Mouse (Mus musculus): ENCODE results near the gene Dennd1b.

The Dennd1b gene

DNA sequence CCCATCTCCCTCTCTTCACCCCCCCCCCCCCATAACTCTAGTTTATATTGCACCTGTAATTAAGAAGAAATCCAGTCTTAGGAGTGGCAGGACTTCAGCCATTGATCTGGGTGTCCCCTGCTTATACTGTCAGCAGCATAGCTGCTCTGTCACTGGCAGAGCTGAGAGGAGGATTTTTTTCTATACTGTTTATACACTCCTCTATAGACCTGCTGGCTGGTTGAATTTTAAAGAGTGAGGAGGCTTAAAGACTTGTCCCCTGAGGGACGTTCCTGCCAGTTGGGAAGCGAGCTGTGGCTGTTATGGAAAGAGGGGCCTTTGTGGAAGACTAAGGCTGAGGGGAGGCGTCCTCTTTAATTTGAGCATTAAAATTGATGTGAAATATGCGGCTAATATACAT, 74.8 kb downstream of the Dennd1b start:
- no peak for TF ChIP-seq NANOG (IDR thresholded peaks at IDR 0.05; ENCODE audit: borderline replicate concordance, low read length)
- no peak for TF ChIP-seq CTCF (conservative IDR thresholded peaks at IDR 0.05; ENCODE audit: low read length)
- no peak for TF ChIP-seq POU5F1 (IDR thresholded peaks at IDR 0.05; ENCODE audit: borderline replicate concordance, low read length)
- H3K27me3 ChIP-seq (ENCODE audit: insufficient read depth, low read length), result no peaks in the 10 kb centered on the region
- peaks cover 6% of the 10 kb centered on the region for H3K4me1 ChIP-seq (replicated peaks; ENCODE audit: low read depth, low read length)
- H3K9me3 ChIP-seq (ENCODE audit: low read length), result no peaks in the 10 kb centered on the region
- H3K4me3 ChIP-seq (replicated peaks; ENCODE audit: low read length), result no peak overlapping the region
- no peaks in the 10 kb centered on the region for H3K36me3 ChIP-seq (ENCODE audit: insufficient read depth, low read length)

GRCm38 (mm10) chr1:139038620-139039019, 75.4 kb downstream of the Dennd1b start:
- Histone ChIP-seq H3K27me3 (ENCODE audit: insufficient read depth, low read length) (no peaks in the 10 kb centered on the region), H3K36me3 (ENCODE audit: insufficient read depth, low read length) (no peaks in the 10 kb centered on the region)

GRCm38 (mm10) chr1:139039529-139040230, 76.4 kb downstream of the Dennd1b start:
- Histone ChIP-seq H3K4me1 (replicated peaks; ENCODE audit: low read depth, low read length) (peaks cover 6% of the 10 kb centered on the region), H3K36me3 (ENCODE audit: insufficient read depth, low read length) (no peaks in the 10 kb centered on the region), H3K9me3 (ENCODE audit: low read length) (no peaks in the 10 kb centered on the region), H3K4me3 (replicated peaks; ENCODE audit: low read length) (no peak overlapping the region), H3K27me3 (ENCODE audit: insufficient read depth, low read length) (no peaks in the 10 kb centered on the region)
- TF ChIP-seq NANOG (IDR thresholded peaks at IDR 0.05; ENCODE audit: borderline replicate concordance, low read length) (no peak), POU5F1 (IDR thresholded peaks at IDR 0.05; ENCODE audit: borderline replicate concordance, low read length) (no peak), CTCF (conservative IDR thresholded peaks at IDR 0.05; ENCODE audit: low read length) (no peak)

More at GRCm38 (mm10) chr1:139038620-139039019, 75.4 kb downstream of the Dennd1b start:
- H3K4me1 ChIP-seq (replicated peaks; ENCODE audit: low read depth, low read length), result peaks cover 6% of the 10 kb centered on the region
- no peaks in the 10 kb centered on the region for H3K9me3 ChIP-seq (ENCODE audit: low read length)
- no peak for TF ChIP-seq POU5F1 (IDR thresholded peaks at IDR 0.05; ENCODE audit: borderline replicate concordance, low read length)
- no peak for TF ChIP-seq NANOG (IDR thresholded peaks at IDR 0.05; ENCODE audit: borderline replicate concordance, low read length)
- TF ChIP-seq CTCF (conservative IDR thresholded peaks at IDR 0.05; ENCODE audit: low read length), result no peak
- H3K4me3 ChIP-seq (replicated peaks; ENCODE audit: low read length), result no peak overlapping the region

DNA sequence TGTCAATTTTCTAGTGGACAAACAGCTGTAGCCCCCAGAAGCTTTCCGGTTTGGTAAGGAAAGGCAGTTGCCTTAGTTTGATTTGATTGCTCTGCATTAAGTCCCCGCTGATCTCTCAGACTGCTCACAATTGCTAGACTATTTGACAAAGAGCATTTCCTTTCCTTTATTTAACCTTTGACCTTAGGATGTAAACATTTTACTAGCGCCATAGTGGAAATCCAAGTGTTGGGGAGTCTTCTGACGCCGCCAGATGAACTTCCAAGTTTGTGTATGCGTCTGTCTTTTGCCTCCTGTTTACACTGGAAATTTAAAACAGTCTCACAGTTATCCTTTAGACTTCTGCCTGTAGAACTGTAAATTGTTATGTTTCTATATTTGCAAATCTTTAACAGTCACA, 85.8 kb downstream of the Dennd1b start:
- no peaks in the 10 kb centered on the region for H3K27me3 ChIP-seq (ENCODE audit: insufficient read depth, low read length)
- no peak for TF ChIP-seq POU5F1 (IDR thresholded peaks at IDR 0.05; ENCODE audit: borderline replicate concordance, low read length)
- TF ChIP-seq CTCF (conservative IDR thresholded peaks at IDR 0.05; ENCODE audit: low read length), result no peak
- no peak for TF ChIP-seq NANOG (IDR thresholded peaks at IDR 0.05; ENCODE audit: borderline replicate concordance, low read length)
- no peak overlapping the region for H3K4me3 ChIP-seq (replicated peaks; ENCODE audit: low read length)
- no peaks in the 10 kb centered on the region for H3K4me1 ChIP-seq (replicated peaks; ENCODE audit: low read depth, low read length)
- H3K36me3 ChIP-seq (ENCODE audit: insufficient read depth, low read length), result no peaks in the 10 kb centered on the region
- no peaks in the 10 kb centered on the region for H3K9me3 ChIP-seq (ENCODE audit: low read length)

- Histone ChIP-seq H3K9me3 (ENCODE audit: low read length) (no peaks in the 10 kb centered on the region), H3K4me1 (replicated peaks; ENCODE audit: low read depth, low read length) (no peaks in the 10 kb centered on the region), H3K4me3 (replicated peaks; ENCODE audit: low read length) (no peak overlapping the region), H3K36me3 (ENCODE audit: insufficient read depth, low read length) (no peaks in the 10 kb centered on the region), H3K27me3 (ENCODE audit: insufficient read depth, low read length) (no peaks in the 10 kb centered on the region)
- no peak for TF ChIP-seq NANOG (IDR thresholded peaks at IDR 0.05; ENCODE audit: borderline replicate concordance, low read length)
- no peak for TF ChIP-seq CTCF (conservative IDR thresholded peaks at IDR 0.05; ENCODE audit: low read length)
- TF ChIP-seq POU5F1 (IDR thresholded peaks at IDR 0.05; ENCODE audit: borderline replicate concordance, low read length), result no peak
These were observed 86.7 kb downstream of the Dennd1b start for GRCm38 (mm10) chr1:139049881-139050472.

DNA sequence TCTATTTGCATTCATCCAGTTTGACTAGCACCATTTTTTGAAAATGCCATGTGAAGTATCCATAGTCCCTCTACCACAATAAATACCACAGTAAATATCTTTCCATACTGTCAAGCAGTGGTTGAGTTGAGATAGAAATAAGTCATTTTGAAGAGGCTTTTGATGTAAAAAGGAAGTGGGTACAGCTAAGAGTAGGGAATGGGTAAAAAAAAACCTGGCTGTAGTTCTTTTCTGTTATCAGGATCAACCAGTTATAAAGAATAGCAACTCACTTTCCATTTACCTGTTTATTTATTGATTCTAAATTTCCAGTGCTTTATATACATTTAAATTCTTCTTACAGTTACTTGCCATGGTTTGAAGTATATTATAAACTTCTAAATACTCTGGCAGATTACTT, 89.8 kb downstream of the Dennd1b start:
- no peak for TF ChIP-seq NANOG (IDR thresholded peaks at IDR 0.05; ENCODE audit: borderline replicate concordance, low read length)
- TF ChIP-seq POU5F1 (IDR thresholded peaks at IDR 0.05; ENCODE audit: borderline replicate concordance, low read length), result no peak
- TF ChIP-seq CTCF (conservative IDR thresholded peaks at IDR 0.05; ENCODE audit: low read length), result no peak
- Histone ChIP-seq H3K4me1 (replicated peaks; ENCODE audit: low read depth, low read length) (no peaks in the 10 kb centered on the region), H3K9me3 (ENCODE audit: low read length) (no peaks in the 10 kb centered on the region), H3K36me3 (ENCODE audit: insufficient read depth, low read length) (no peaks in the 10 kb centered on the region), H3K27me3 (ENCODE audit: insufficient read depth, low read length) (no peaks in the 10 kb centered on the region), H3K4me3 (replicated peaks; ENCODE audit: low read length) (no peak overlapping the region)

DNA sequence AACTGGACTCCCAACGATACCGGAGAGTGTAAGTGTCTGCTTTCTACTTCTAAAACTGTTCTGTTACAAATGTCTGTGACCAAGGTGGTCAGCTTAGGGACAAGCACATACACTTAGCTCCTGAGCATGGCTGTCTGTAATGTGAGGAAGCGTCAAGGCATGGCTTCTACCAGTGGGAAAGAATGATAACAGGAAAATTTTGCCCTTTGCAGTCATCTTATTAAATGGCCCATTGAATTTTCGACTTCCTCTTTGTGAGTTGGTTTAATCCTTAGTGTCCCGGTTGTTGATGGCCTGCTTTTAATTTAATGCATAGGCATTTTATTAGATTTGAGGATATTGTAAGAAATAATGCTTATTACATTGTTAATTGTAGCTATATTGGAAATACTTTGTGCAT, 97.1 kb downstream of the Dennd1b start:
- Histone ChIP-seq H3K9me3 (ENCODE audit: low read length) (no peaks in the 10 kb centered on the region), H3K4me3 (replicated peaks; ENCODE audit: low read length) (no peak overlapping the region)
- TF ChIP-seq POU5F1 (IDR thresholded peaks at IDR 0.05; ENCODE audit: borderline replicate concordance, low read length), result no peak
- TF ChIP-seq CTCF (conservative IDR thresholded peaks at IDR 0.05; ENCODE audit: low read length), result no peak
- no peak for TF ChIP-seq NANOG (IDR thresholded peaks at IDR 0.05; ENCODE audit: borderline replicate concordance, low read length)

GRCm38 (mm10) chr1:139064711-139065110, 101.5 kb downstream of the Dennd1b start:
- TF ChIP-seq NANOG (IDR thresholded peaks at IDR 0.05; ENCODE audit: borderline replicate concordance, low read length), result no peak
- TF ChIP-seq CTCF (conservative IDR thresholded peaks at IDR 0.05; ENCODE audit: low read length), result no peak
- no peak for TF ChIP-seq POU5F1 (IDR thresholded peaks at IDR 0.05; ENCODE audit: borderline replicate concordance, low read length)
- H3K36me3 ChIP-seq (ENCODE audit: insufficient read depth, low read length), result peaks cover 7% of the 10 kb centered on the region; the same call in 1 of the 2 replicates
- no peaks in the 10 kb centered on the region for H3K4me1 ChIP-seq (replicated peaks; ENCODE audit: low read depth, low read length)
- no peaks in the 10 kb centered on the region for H3K27me3 ChIP-seq (ENCODE audit: insufficient read depth, low read length)
- H3K9me3 ChIP-seq (ENCODE audit: low read length), result no peaks in the 10 kb centered on the region
- H3K4me3 ChIP-seq (replicated peaks; ENCODE audit: low read length), result no peak overlapping the region

More for the DNA sequence above, 97.1 kb downstream of the Dennd1b start:
- no peaks in the 10 kb centered on the region for H3K4me1 ChIP-seq (replicated peaks; ENCODE audit: low read depth, low read length)
- H3K36me3 ChIP-seq (ENCODE audit: insufficient read depth, low read length), result peaks cover 7% of the 10 kb centered on the region; the same call in 1 of the 2 replicates
- H3K27me3 ChIP-seq (ENCODE audit: insufficient read depth, low read length), result no peaks in the 10 kb centered on the region

All from E14TG2a.4 (cell line).